Mouse (Mus musculus): ENCODE measurements around the gene Defb23.
"Not testable (repeated sequence)": the region's sequence is repeated elsewhere in the genome, so short reads cannot be mapped to it uniquely, and the experiment has no call there.

Defb23 gene

DNA sequence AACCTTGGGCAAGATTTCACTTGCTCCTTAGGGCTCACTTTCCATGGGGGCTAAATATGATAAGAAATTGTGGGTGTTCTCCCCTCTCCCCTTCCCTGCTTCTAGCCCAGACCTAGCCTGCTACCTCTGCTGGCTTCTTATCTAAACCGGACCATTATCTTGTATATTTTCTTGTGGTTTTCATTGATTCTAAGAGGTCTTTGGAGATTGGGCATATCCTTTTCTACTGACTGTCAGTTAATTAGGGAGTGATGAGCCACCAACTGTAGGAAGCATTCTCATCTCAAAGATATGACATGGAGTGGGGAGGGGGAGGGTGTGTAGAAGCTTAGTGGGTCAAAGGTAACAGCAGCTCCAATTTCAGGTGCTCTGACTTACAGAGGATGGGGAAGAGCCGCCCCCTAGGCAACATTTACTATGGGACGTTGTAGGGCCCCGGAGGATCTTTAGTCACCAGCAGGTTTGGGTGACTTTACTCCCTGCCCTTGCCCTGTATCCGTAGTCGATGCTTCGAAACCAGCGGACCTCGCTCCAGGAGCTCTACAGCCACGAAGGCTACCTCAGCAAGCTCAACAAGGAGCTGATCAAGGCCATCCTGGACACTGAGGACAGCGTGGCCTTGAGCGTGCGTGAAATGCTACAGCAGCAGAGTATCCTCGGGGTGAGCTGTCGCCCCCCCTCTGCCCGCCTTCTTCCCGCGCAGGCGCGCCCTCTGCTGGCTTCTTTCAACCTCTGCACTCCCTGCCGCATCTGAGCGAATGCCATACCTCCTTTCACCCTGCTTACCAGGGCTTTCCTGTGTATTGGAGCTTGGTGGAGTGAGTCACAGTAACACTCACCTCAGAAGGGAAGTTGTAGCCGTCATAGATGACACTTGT lies 27.2 kb downstream of the Defb23 start:
- peak; percentile 90 for DNase-seq (ENCODE audit: low spot score)

DNA sequence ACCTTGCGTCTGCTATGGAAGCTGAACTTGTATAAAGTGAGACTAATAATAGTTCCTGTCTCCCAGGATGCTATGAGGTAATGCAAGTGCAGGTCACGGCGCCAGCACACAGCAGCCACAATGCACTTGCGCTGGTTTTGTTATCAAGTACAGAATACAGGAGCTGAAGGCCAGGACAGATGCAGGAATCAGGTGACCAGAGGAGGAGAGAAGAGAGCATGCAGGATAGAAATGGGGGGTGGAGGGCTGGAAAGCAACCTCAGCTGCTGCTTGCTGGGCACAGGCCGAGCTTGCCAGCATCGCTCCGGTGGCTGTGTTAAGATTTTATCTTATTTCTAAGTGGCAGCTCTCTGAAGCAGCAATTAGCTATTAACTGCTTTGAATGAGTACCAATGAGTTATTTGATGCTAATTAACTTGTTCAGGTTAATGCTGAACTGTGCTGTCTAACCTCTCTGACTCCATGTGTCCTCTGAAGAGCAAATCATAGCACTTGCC lies 28.0 kb downstream of the Defb23 start:
- no peak for DNase-seq (ENCODE audit: low spot score)

DNA sequence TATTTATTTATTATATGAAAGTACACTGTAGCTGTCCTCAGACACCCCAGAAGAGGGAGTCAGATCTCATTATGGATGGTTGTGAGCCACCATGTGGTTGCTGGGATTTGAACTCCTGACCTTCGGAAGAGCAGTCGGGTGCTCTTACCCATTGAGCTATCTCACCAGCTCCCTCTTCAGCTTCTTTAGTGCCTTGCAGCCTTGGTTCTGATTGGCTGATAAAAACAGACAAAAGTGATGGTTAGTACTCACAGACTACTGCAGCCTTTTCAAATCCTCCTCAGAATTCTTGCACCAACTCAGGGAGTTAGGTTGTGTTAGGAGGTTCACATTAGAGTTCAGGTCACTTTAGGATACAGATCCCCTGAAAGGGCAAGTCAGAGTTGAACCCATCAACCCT lies 35.9 kb downstream of the Defb23 start:
- not testable (repeated sequence) for DNase-seq (ENCODE audit: low spot score)

DNA sequence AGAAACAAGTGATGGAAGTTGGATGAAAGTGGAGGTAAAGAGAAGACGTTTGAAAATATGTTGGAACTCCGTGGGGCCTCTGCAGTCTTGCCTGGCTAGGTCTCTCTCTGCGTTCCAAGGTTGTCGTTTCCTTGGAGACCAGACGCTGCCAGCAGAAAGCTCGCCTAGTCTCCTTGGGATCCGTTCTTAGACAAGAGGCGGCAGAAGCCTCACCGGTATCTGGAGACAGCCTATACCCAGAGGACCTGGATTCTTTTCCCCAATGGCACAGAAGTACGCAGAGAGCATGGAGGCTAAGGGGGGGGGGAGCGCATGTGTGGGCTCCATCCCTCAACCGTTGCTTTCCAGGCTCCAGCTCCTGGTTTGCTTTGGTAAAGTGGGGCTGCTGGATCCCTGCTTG lies 36.9 kb downstream of the Defb23 start:
- DNase-seq (ENCODE audit: low spot score) = no peak

DNA sequence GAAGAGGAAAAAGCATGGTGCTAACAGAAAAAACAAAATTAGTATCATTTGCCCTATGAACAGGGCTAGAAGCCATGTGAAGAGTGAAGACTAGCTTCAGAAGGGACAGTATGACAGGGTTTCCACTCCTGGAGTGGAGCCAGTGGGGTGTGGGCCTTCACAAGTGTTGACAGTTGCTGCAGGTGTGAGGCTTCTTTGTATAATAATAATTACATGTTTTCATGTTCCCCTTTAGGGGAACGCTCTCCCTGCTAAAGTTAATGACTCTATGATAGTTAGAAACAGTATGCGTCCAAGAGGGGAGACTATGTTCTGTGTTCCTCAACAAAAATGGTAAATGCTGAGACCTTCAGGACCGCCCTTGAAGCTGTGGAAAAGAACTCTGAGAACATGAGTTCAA lies 48.6 kb downstream of the Defb23 start:
- no peak for DNase-seq (ENCODE audit: low spot score)

DNA sequence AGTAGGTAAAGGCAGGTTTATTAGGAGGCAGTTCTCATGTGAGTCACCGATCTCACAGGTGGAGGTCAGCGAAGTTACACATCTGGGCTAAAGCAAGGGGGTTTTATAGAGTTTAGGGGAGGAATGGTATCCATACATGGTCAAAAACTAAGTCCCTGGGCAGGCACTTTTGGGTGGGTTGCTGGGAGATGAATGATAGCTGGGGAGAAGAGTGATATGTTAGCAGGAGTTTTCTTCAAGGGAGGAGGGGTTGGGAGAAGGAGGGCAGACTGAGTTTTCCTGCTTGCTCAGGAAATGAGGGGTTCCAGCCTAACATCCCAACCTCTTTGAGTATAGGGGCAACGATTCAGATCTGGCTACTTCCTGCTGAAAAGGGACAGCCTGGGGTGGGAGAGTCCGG lies 49.1 kb downstream of the Defb23 start, which contains the start of gene 6820408C15Rik:
6820408C15Rik (plus strand) TSS at position 301 of the 400 bp plus-strand sequence.
- no peak for DNase-seq (ENCODE audit: low spot score)

DNA sequence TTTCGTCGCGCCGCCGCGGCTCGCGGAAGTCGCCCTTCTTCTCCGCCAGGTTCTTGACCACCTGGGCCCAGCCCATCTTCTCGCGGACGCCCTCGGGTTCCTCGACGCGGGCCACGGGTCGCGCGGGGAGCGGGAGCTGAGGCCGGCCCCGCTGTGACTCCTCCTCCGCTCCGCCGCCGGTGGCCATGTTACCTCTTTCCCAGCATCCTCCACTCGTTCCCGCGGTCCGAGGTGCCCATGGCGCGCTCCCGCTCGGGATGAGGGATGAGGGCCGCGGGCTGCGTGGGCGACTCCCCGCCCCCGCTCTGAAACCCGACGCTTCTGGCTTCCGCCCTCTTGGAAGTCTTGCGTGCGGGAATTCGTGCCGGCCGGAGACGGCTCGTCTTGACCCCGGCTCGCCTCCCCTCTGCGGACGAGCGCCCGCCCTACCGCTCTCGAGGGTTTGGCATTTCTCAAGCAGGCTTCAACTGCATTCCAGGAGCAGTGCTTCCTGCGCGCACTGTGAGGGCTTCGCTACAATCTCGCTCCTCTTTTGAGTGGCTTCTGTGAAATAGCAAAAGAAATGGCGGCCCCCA lies 49.7 kb downstream of the Defb23 start, which contains the start of gene Zcchc3:
Zcchc3 (minus strand) TSS at position 437 of the 575 bp plus-strand sequence.
- peak; percentile 91 for DNase-seq (ENCODE audit: low spot score)

DNA sequence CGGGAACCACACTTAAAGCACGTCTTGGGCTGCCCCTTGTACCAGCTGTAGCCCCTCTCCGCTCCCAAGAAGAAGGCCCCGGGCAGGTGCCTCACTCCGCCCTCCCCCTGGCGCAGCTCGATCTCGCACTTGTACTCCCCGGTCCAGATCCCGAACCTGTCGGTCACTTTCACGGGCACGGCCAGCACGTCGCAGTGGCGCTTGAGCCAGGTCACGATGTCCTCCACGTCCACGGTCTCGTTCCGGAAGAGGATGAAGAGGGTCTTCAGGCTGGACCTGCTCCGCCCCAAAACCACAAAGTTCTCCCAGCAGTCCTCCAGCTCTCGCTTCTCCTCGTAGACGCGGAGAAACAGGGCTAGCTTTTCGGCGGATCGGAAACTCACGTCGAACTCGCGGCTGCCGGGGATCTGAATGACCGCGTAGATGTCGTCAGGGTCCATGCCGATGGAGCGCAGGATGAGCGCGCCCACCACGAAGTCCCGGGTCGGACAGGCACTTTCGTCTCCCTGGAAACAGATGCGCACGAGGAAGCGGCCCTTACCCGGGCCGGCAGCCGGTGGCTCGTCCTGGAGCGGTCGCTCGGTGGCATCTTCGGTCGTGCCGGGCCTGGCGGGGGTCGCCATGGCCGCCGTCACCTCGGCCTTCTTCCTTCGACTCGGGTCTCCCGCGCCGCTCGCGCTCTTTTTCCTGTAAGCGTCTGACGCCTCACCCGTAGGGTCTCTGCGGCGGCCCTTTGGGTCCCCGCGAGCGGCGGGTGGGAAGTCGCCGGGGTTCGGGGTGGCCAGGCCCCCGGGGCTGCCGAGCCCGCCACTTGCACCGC lies 50.4 kb downstream of the Defb23 start:
- DNase-seq (ENCODE audit: low spot score) = peak; percentile 54

DNA sequence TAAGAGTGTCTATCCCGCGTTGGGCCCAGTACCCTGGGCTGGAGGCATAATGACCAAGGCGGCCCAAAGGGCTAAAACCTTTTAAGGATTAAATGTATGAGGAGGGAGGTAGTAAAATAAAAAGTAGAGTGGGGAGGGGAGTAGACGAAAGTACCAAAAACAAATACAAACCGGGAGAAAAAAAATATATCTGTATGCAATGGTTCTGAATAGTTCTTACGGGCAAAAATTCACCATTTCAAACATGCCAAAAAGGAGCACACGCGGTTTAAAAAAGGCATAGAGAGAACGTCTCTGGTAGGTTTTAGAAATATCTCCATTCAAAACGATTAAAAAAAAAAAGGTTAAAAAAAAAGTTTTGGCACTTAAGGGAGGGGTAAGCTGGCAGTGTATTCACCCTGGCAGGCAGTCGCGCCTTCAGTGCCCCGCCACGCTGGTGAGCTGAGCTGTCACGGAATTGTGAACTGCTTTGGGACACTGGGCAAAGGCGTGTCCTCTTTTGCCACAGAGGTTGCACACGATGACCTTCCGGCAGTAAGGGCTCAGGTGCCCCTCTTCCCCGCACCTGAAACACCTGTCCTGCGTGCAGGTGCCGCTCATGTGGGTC lies 51.2 kb downstream of the Defb23 start:
- DNase-seq (ENCODE audit: low spot score) = no peak

DNA sequence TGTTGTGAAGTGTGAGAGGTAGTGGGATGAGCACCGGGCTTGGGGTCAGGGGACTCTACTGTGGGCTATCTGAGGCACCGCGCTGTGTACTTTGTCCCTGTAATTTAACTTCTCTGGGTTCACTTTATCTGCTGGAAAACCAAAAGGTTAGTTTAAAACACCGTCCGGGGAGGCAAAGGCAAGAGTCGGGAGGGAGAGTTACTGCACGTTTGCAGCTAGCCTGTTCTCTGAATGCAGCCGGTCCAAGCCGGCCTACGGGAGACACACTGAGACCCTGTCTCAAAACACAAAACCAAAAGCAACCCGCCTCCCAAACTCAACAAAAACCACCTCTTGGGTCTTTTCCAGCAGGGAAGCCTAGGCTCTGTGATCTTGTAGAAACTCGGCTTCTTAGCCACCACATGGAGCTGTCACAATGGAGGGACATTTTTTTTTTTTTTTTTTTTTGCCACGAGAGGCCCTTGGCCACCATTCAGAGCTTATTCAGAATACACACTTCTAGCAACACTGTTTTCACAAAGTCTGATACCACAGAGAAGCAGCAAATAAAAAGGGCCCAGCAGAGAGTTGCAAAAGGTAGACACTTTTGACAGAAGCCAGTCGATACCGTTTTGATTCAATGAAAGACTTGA lies 51.8 kb downstream of the Defb23 start:
- DNase-seq (ENCODE audit: low spot score) = no peak

DNA sequence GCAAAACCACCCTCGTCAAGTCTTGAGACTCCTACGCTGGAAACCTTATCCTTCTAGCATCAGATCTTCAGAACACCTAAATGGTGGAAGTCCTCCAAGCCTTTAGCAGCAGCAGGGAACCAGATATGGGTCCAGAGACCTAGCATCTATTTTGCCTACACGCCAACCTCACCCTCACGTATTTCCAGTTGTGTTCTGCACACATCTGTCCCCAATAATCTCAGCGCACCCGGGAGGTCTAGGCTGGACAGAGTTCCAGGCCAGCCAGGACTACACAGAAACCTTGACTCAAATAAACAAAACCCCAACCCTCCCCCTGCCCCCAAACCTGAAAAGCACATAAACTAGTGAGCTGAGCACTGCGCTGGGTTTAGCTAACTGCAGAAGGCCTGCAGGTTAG lies 52.9 kb downstream of the Defb23 start:
- DNase-seq (ENCODE audit: low spot score) = no peak

DNA sequence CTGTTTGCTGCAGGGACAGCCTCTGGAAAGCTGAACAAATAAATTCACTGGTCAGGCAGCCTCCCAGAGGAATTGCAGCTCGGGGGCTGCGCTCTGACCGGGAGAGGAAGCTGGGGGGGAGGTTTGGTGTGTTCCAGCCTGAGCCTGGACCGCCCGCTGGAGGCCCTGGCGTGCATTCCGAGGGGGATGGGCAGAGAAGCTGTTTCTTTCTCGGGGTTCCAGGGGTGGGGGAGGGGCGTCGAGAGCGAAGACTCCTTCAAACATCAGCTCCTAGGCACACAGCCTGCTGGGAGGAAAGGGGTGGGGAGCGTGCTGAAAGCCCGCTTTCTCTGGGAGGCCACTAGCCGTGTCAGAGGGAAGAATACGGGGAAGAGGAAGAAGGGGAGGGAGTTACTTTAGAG lies 53.4 kb downstream of the Defb23 start:
- DNase-seq (ENCODE audit: low spot score) = peak; percentile 81

DNA sequence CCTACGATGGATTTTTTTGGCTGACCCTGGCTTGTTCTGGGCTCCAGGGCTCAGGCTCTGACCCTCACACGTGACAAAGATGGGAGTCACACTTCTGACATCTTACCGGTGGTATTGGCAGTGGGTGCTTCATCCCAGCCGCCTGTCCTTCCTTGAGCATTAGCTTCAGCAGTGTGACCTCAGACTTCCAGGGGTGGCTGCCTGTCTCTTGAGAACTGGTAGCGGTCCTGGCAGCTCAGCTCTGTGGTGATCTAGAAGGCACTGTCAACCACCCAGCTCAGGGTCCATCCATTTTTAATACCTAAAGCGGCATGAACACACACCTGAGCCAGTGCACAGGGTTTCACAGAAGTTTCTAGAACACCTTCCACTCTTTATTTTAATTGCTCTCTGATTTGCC lies 54.6 kb downstream of the Defb23 start:
- DNase-seq (ENCODE audit: low spot score) = no peak
